Mouse (Mus musculus) retina, embryonic 14.5 days (tissue): Measurements from ENCODE around the gene Olfr169.
"Not testable (repeated sequence)": the region's sequence is repeated elsewhere in the genome, so short reads cannot be mapped to it uniquely, and the experiment has no call there.

Source experiments
- DNase-seq: peaks from one replicate; pipeline ENCODE4 v3.0.0-alpha.2; 2015; ENCODE audit warnings: low spot score

Olfr169 gene

GRCm38 (mm10) chr16:19571709-19572108 lies at the start of gene Olfr169:
Olfr169 (minus strand) TSS chr16:19571809.
- not testable (repeated sequence) for DNase-seq

DNA sequence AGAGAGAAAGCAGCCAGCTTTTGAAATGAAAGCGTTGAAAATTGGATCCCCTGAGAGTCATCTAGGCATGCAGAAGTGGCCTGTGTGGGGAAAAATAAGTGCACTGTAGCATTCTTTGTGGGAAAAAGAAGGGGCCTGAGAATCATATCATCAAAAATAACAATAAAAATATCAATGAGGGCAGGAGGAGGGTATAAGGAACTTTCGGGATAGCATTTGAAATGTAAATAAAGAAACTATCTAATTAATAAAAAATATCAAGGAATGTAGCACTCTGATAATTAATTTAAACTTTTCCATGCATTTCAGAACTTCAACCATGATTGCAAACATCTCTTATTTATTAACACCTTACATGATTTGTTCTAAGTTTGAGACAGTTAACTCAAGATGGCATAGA lies 40.2 kb upstream of the Olfr169 start, which contains the start of gene Olfr170:
Gene Olfr170, minus strand, starts transcription at position 101 of the 400 bp plus-strand sequence.
- not testable (repeated sequence) for DNase-seq

DNA sequence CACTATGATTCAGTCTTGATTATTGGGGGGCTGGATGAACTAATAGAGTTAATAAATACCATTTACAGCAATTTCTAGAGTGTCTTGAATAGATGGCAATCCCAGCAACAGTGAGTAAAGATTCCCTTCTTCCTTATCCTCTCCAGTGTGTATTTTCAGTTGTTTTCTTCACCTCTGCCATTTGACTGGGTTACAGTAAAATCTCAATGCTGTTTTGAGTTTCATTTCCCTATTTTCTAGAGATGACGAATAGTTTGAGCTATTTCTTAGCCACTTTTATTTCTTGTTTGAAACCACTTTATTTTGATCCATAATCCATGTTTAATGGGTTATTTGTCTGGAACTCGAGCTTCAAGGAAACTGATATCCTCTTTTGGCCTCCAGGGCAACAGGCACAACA lies 31.6 kb upstream of the Olfr169 start:
- DNase-seq = no peak

GRCm38 (mm10) chr16:19553429-19553828 lies 18.2 kb downstream of the Olfr169 start:
- DNase-seq = not testable (repeated sequence)

DNA sequence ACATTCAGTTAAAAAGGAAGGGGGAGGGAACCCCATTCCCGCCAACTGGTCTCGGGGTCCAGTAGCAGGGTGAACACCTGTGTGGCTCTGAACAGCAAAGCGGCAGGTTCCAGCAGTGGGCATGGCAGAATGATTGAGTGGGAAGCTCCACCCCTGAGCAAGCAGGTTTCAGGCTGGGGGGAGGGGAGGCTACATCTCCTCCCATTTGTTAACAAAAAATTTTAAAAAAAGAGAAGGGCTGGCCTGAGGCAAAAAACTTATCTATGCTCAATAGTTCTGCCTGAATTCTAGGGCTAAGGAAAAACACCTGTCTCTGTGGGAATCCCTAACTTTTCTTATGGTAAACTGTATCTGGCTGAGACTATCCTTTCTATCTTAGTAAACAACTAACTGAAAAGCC lies 19.4 kb downstream of the Olfr169 start:
- DNase-seq = not testable (repeated sequence)

GRCm38 (mm10) chr16:19535455-19535854 lies 36.2 kb downstream of the Olfr169 start, which contains the start of gene Olfr168:
Olfr168 (minus strand) TSS chr16:19535555.
- no peak for DNase-seq

DNA sequence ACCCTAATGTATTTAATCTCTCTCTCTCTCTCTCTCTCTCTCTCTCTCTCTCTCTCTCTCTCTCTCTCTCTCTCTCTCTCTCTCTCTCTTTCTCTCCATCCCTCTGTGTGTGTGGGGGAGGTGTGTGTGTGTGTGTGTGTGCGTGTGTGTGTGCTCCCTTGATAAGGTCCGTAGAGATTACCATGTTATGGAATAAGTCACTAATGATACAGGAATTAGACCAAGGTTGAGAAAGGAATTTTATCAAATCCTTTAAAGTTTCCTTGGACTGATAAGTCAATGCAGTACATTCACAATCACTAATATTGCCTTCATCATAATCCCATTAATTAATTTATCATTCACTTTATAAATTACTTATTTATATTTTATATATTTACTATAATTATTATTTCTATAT lies 49.4 kb downstream of the Olfr169 start, which contains the start of gene Olfr167:
Gene Olfr167, minus strand, starts transcription at position 101 of the 400 bp plus-strand sequence.
- DNase-seq = no peak
